In the genomic region with DNA sequence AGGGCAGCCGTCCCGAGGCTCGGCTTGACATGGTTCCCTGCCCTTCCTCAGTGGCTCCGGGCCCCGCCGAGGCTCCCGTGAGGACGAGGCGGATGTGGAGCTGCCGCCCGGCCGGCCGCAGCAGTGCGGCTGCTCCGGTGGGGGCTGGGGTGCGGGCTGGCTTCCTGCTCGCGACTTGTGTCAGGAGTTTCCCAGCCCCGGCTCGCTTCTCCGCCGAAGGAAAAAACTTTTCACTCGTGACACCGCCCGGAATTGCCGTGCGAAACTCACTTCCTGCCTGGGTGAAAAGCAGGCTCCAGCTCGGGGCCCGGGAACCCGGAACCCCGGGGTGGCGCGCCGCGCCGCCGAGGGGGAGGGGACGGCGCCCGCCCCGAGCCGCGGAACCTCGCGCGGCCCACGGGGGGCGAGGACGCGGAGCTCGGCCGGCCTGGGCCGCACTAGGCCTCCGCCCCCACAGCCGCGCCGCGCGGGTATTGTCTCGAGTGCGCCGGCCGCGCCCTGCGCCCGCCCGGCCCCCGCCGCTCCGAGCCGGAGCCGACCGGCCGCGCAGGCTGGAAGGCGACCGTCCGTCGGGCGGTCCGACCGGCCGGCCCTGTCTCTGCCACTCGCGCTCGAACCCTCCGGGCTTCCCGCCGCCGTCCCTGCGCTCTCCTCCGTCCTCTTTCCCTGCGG, we compare ENCODE assay signal across 7 mouse cellular contexts. TPM values are rescaled to one million over a fixed set of nuclear protein-coding genes. Genes with fewer than 3 reads are reported as not detected.
A peak's percentile ranks its signal among the peaks of the same experiment; 100 is the strongest.
DNase-seq lines count a peak whose midpoint lies in the region; ATAC-seq and TF ChIP-seq lines count a peak whose summit lies in the region.

Gene Erbin (minus strand): TSS at position 254 of the 672 bp plus-strand sequence.

- peak; percentile 20 for TF ChIP-seq POLR2A in kidney, adult 2 months (IDR thresholded peaks at IDR 0.05; ENCODE audit: low read depth, low read length)

- WGBS in embryonic facial prominence, embryonic 13.5 days, result under 1% methylated on average over 91 of the region's 93 CpGs
- under 1% methylated on average over 89 of the region's 93 CpGs for WGBS in kidney, adult 2 months
- WGBS in limb, embryonic 13.5 days, result under 1% methylated on average over 45 of the region's 93 CpGs
- WGBS in midbrain, embryonic 15.5 days, result under 1% methylated on average over 71 of the region's 93 CpGs

- TF ChIP-seq CTCF in kidney, adult 2 months (conservative IDR thresholded peaks at IDR 0.05; ENCODE audit: insufficient read depth, insufficient read length, low read depth, low read length), result no peak

- peak within 1 kb of the TSS; percentile 100 for H3K27ac ChIP-seq in embryonic facial prominence, embryonic 13.5 days
- peak within 1 kb of the TSS; percentile 99 for H3K27ac ChIP-seq in kidney, adult 2 months (ENCODE audit: insufficient read depth, low read depth, low read length)
- H3K27ac ChIP-seq in limb, embryonic 13.5 days, result peak within 1 kb of the TSS; percentile 100
- peak within 1 kb of the TSS; percentile 100 for H3K27ac ChIP-seq in midbrain, embryonic 15.5 days

- peak within 1 kb of the TSS; percentile 90 for H3K4me3 ChIP-seq in embryonic facial prominence, embryonic 13.5 days
- H3K4me3 ChIP-seq in kidney, adult 2 months (ENCODE audit: insufficient read depth, low read depth, low read length), result peak within 1 kb of the TSS; percentile 82
- peak within 1 kb of the TSS; percentile 91 for H3K4me3 ChIP-seq in limb, embryonic 13.5 days
- H3K4me3 ChIP-seq in midbrain, embryonic 15.5 days, result peak within 1 kb of the TSS; percentile 95

- H3K9ac ChIP-seq in embryonic facial prominence, embryonic 13.5 days, result peak within 1 kb of the TSS; percentile 100
- H3K9ac ChIP-seq in limb, embryonic 13.5 days, result peak within 1 kb of the TSS; percentile 100
- H3K9ac ChIP-seq in midbrain, embryonic 15.5 days, result peak within 1 kb of the TSS; percentile 92

- peak; percentile 81 to 91 for DNase-seq in adrenal gland, postnatal 36 days
- peak; percentile 88 to 92 for DNase-seq in heart, adult 18-20 months
- peak; percentile 93 for DNase-seq in kidney, adult 2 months
- peak; percentile 80 to 82 for DNase-seq in spleen, postnatal 10 days (ENCODE audit: low spot score in 2 of 2)

- H3K9me3 ChIP-seq in embryonic facial prominence, embryonic 13.5 days, result no peaks in the 10 kb centered on the region
- no peaks in the 10 kb centered on the region for H3K9me3 ChIP-seq in limb, embryonic 13.5 days
- no peaks in the 10 kb centered on the region for H3K9me3 ChIP-seq in midbrain, embryonic 15.5 days

- H3K36me3 ChIP-seq in embryonic facial prominence, embryonic 13.5 days, result no peaks in the 10 kb centered on the region
- no peaks in the 10 kb centered on the region for H3K36me3 ChIP-seq in kidney, adult 2 months (ENCODE audit: control insufficient read depth, insufficient read depth, low read length)
- H3K36me3 ChIP-seq in limb, embryonic 13.5 days, result no peaks in the 10 kb centered on the region
- H3K36me3 ChIP-seq in midbrain, embryonic 15.5 days (replicated peaks), result no peaks in the 10 kb centered on the region

- H3K4me2 ChIP-seq in embryonic facial prominence, embryonic 13.5 days, result peak within 1 kb of the TSS; percentile 66
- peak within 1 kb of the TSS; percentile 78 for H3K4me2 ChIP-seq in limb, embryonic 13.5 days (replicated peaks)
- peak within 1 kb of the TSS; percentile 83 for H3K4me2 ChIP-seq in midbrain, embryonic 15.5 days

- peaks cover 25% of the 10 kb centered on the region for H3K4me1 ChIP-seq in embryonic facial prominence, embryonic 13.5 days
- H3K4me1 ChIP-seq in kidney, adult 2 months (ENCODE audit: control insufficient read depth, insufficient read depth, low read length), result peaks cover 21% of the 10 kb centered on the region
- peaks cover 44% of the 10 kb centered on the region for H3K4me1 ChIP-seq in limb, embryonic 13.5 days
- H3K4me1 ChIP-seq in midbrain, embryonic 15.5 days, result peaks cover 33% of the 10 kb centered on the region

- H3K27me3 ChIP-seq in embryonic facial prominence, embryonic 13.5 days, result no peaks in the 10 kb centered on the region
- H3K27me3 ChIP-seq in kidney, adult 2 months (replicated peaks; ENCODE audit: control insufficient read depth, insufficient read depth, low read length), result no peaks in the 10 kb centered on the region
- no peaks in the 10 kb centered on the region for H3K27me3 ChIP-seq in limb, embryonic 13.5 days
- H3K27me3 ChIP-seq in midbrain, embryonic 15.5 days (replicated peaks), result no peaks in the 10 kb centered on the region; the same call in 1 of the 2 replicates

- ATAC-seq in embryonic facial prominence, embryonic 13.5 days (ENCODE audit: insufficient number of reproducible peaks, insufficient read depth, low FRiP score, low TSS enrichment, low read depth), result peak; percentile 79
- peak; percentile 57 for ATAC-seq in limb, embryonic 13.5 days (ENCODE audit: low FRiP score, low read depth)
- ATAC-seq in midbrain, embryonic 15.5 days (replicated peaks), result peak; percentile 79

RNA-seq across cellular contexts. Expression of gene Erbin, which starts in this region (rescaled TPM):
- total RNA-seq in adrenal gland, postnatal 36 days (2021), result 100 to 1,000 TPM in 1 of 2 experiments, 10 to 100 TPM in 1; 98.0 to 105 TPM
- 22.3 and 27.2 TPM in 2 replicates for polyA plus RNA-seq in embryonic facial prominence, embryonic 13.5 days (2015; fragmentation: Nextera tagmentation; extraction: Ambion mirVana)
- 10 to 100 TPM; 42.5 to 47.2 TPM for total RNA-seq in heart, adult 18-20 months (2021)
- polyA plus RNA-seq in kidney, adult 2 months (2012; rRNA removed), result 15.7 and 18.9 TPM in 2 replicates
- polyA plus RNA-seq in limb, embryonic 13.5 days (2015; fragmentation: Nextera tagmentation; extraction: Ambion mirVana), result 21.8 TPM in 2 replicates
- 7.9 and 8.3 TPM in 2 replicates for polyA plus RNA-seq in midbrain, embryonic 15.5 days (2015; fragmentation: Nextera tagmentation; extraction: Ambion mirVana)

Comparison
In these comparisons a context has a peak if more than half of its experiments do, and no peak if none do; other contexts are left out.
1. Peak in every context shown above with its lines: DNase-seq, ATAC-seq, H3K4me3 ChIP-seq and H3K27ac ChIP-seq.